Mouse (Mus musculus) kidney, postnatal 0 days (tissue): ENCODE measurements around the gene Syt16. TPM values are rescaled to one million over a fixed set of nuclear protein-coding genes. Genes with fewer than 3 reads are reported as not detected.

Experiments
- ATAC-seq: fragments of 200-750 bp; cut with Nextera tagmentation; replicated peaks from 2 replicates; pipeline ENCODE4 v1.8.0; 2017; ENCODE audit warnings: low read depth, moderate number of reproducible peaks, moderate TSS enrichment, moderate library complexity; ENCODE audit not compliant: low FRiP score
- DNase-seq: peaks from one replicate; pipeline ENCODE4 v3.0.0-alpha.2; 2016; ENCODE audit warnings: low spot score
- H3K27ac ChIP-seq: fragments of 300-500 bp; sonication (generic); 2 replicates; pipeline ENCODE4 v1.5.1; 2014; ENCODE audit warnings: mild to moderate bottlenecking
- H3K27me3 ChIP-seq: fragments of 300-500 bp; sonication (generic); 2 replicates; pipeline ENCODE4 v1.6.1; 2014; ENCODE audit warnings: low read length, mixed read lengths; ENCODE audit not compliant: insufficient read depth
- H3K36me3 ChIP-seq: fragments of 300-500 bp; sonication (generic); 2 replicates; pipeline ENCODE4 v1.6.1; 2014; ENCODE audit warnings: low read length, mixed read lengths; ENCODE audit not compliant: insufficient read depth
- H3K4me1 ChIP-seq: fragments of 300-500 bp; sonication (generic); replicated peaks from 2 replicates; pipeline ENCODE4 v1.6.1; 2014; ENCODE audit warnings: antibody characterized with exemption, low read length, mixed read lengths; ENCODE audit not compliant: insufficient read depth
- H3K4me2 ChIP-seq: fragments of 300-500 bp; sonication (generic); 2 replicates; pipeline ENCODE4 v1.6.1; 2014; ENCODE audit warnings: mild to moderate bottlenecking, low read length, moderate library complexity, mixed read lengths
- H3K4me3 ChIP-seq: fragments of 300-500 bp; sonication (generic); replicated peaks from 2 replicates; pipeline ENCODE4 v1.5.1; 2014; ENCODE audit warnings: low read depth, low read length
- H3K9ac ChIP-seq: fragments of 300-500 bp; sonication (generic); 2 replicates; pipeline ENCODE4 v1.6.1; 2014; ENCODE audit warnings: low read depth, low read length
- H3K9me3 ChIP-seq: fragments of 300-500 bp; sonication (generic); replicated peaks from 2 replicates; pipeline ENCODE4 v1.6.1; 2016; ENCODE audit warnings: low read length, inconsistent platforms, mixed read lengths
- CTCF ChIP-seq: IDR thresholded peaks from 2 replicates; pipeline ENCODE4 v1.5.1; 2016; ENCODE audit warnings: antibody characterized with exemption, low read depth, mild to moderate bottlenecking, moderate library complexity
- WGBS: fragments of 180-500 bp; shearing (Covaris S2); extraction: QIAGEN DNeasy Blood & Tissue Kit; methylation state at CpG from one replicate; pipeline ENCODE4 v1.1.7; 2014; 5-methylcytosine and 5-hydroxymethylcytosine counted together
- polyA plus RNA-seq: library from polyadenylated mRNA; unstranded; fragments of >200 nt; fragmentation: Nextera tagmentation; extraction: Ambion mirVana; gene quantifications from 2 replicates; pipeline ENCODE4 v1.2.1, GENCODE M21; 2015

Syt16 gene
- polyA plus RNA-seq, 1 experiment from 2014 or later, result 0.67 TPM

DNA sequence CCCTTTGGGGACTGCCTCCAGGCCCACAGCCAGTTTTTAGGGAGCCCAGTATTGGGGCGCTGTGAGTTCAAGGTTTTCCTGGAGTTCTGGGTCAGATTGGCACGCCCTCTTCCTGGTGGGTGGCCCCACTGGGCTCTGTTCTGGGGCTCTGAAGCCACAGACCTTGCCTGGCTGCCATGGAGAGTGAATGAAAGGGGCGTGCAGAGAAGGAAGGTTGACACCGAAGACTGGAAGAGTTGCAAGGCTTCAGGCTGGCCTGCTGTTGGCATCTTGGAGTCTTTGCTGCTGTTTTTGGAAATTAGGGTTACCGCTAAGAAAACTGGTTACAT is 631 bp downstream of the Syt16 start:
- ATAC-seq, result 0 out of 2 replicates have a peak, but pooled peaks have one; percentile 36
- 43% methylated on average over 5 of the region's 5 CpGs for WGBS
- H3K9ac ChIP-seq, result 0 out of 2 replicates have a peak overlapping the region, but pooled peaks have one; percentile 58

DNA sequence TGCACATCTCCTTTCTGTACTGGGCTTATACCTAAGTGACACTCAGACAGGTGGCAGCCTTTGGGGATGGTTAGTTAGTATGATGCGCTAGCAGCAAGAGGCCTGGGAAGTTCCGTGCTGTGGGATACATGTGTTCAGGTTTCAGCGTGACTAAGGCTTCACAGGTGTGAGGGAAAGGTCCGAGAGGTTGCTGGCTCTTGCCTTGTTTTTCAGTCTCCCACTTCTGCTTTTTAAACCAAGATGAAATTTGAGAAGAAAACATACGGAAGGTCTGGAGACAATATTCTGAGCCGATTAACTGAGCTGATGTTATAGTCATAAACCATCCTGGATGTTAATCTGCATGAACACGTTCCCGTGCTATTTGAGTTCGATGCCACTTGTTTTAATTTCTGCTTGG is 5.0 kb downstream of the Syt16 start:
- DNase-seq (no peak), ATAC-seq (no peak)
- Histone ChIP-seq H3K36me3 (no peaks in the 10 kb centered on the region), H3K9ac (no peak overlapping the region), H3K9me3 (no peaks in the 10 kb centered on the region), H3K4me1 (0 out of 2 replicates have a peak, but pooled peaks cover 6% of the 10 kb centered on the region), H3K4me2 (no peak overlapping the region), H3K27me3 (peaks cover 4% of the 10 kb centered on the region; the same call in 1 of the 2 replicates), H3K27ac (no peak overlapping the region), H3K4me3 (no peak overlapping the region)
- 84% methylated on average over 9 of the region's 9 CpGs for WGBS
- no peak for TF ChIP-seq CTCF

More for the DNA sequence above, 631 bp downstream of the Syt16 start:
- H3K27ac ChIP-seq, result no peak overlapping the region
- 0 out of 2 replicates have a peak, but pooled peaks cover 6% of the 10 kb centered on the region for H3K4me1 ChIP-seq
- no peak for DNase-seq
- no peak for TF ChIP-seq CTCF
- no peaks in the 10 kb centered on the region for H3K36me3 ChIP-seq
- peak overlapping the region; percentile 92 for H3K4me2 ChIP-seq
- H3K27me3 ChIP-seq, result peaks cover 4% of the 10 kb centered on the region; the same call in 1 of the 2 replicates
- H3K4me3 ChIP-seq, result peak overlapping the region; percentile 49
- no peaks in the 10 kb centered on the region for H3K9me3 ChIP-seq

DNA sequence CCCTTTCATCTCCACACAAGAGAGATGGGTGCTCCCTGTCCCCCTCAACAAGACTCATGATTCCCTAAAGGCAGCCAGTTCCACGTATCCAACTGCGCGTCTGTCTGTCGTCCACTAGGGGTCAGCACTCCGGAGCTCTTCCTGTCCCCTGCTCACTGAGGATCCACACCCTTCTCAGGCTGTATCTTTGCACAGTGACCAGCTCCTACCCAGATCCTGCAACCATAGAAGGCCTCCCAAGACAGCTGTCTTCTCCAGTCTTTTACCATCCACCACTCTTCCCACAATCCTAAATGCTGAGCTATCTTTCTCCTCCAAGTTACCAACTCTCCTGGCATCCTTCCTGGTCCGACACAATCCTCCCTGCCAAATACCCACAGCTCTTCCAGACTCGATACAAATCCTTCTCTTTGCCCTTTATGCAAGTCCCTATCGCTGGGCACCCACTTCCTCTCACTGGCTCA is 12.0 kb downstream of the Syt16 start:
- Histone ChIP-seq H3K9me3 (no peaks in the 10 kb centered on the region), H3K36me3 (no peaks in the 10 kb centered on the region), H3K27me3 (no peaks in the 10 kb centered on the region), H3K27ac (no peak overlapping the region), H3K9ac (no peak overlapping the region), H3K4me2 (no peak overlapping the region), H3K4me3 (no peak overlapping the region), H3K4me1 (no peaks in the 10 kb centered on the region)
- WGBS, result 23% methylated on average over 8 of the region's 8 CpGs
- TF ChIP-seq CTCF, result peak; percentile 82
- DNase-seq, result peak; percentile 77
- no peak for ATAC-seq

DNA sequence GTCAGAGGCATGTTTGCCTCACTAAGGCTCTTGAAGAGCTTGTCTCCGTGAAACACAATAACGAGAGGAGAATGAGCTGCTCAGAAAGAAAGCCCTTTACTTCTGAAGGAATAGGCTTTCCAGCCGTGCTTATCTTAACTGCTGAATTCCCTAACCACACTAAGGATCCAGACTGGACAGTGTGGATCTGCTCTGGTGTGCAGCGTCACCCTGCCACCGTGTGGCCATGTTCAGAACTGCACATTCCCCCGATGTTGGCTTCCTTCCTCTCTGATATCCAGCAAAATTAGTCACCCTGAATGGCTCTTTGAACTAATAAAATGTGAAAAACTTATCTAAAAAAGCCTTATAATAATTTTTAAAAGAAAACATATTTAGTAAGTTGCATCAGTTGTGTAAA is 16.3 kb downstream of the Syt16 start:
- H3K4me1 ChIP-seq, result no peaks in the 10 kb centered on the region
- no peaks in the 10 kb centered on the region for H3K9me3 ChIP-seq
- H3K36me3 ChIP-seq, result no peaks in the 10 kb centered on the region
- H3K27me3 ChIP-seq, result no peaks in the 10 kb centered on the region
- no peak overlapping the region for H3K4me3 ChIP-seq
- TF ChIP-seq CTCF, result peak; percentile 96
- WGBS, result 2% methylated on average over 6 of the region's 6 CpGs
- DNase-seq, result peak; percentile 86
- ATAC-seq, result 0 out of 2 replicates have a peak, but pooled peaks have one; percentile 33
- H3K9ac ChIP-seq, result no peak overlapping the region
- H3K27ac ChIP-seq, result no peak overlapping the region
- peak overlapping the region; percentile 39; the same call in 1 of the 2 replicates for H3K4me2 ChIP-seq

DNA sequence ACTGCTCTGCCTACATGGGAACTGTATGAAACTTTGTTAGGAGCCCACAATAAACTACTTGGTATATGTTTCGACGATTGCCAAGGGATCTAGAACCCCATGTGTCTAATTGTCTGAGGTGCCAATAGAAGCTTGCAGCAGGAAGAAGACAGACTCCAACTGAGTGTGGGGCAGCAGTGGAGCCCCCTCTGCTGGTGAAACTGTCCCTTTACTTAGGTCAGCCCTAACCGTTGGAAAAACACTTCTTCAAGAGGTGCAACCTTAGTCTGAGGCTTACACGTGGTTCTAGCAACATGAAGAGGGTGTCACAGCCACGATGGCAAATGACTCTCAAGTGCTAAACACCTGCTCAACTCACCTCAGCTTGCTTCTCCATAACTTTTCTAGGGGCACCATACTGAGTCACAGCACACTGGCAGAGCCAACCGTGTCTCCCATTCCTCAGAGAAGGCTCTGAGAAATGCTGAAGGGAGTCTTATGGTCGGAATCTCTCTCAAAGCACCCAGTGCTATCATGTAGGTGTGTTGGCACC is 17.3 kb downstream of the Syt16 start:
- no peaks in the 10 kb centered on the region for H3K36me3 ChIP-seq
- no peak for DNase-seq
- H3K4me2 ChIP-seq, result no peak overlapping the region
- no peak overlapping the region for H3K27ac ChIP-seq
- no peak overlapping the region for H3K4me3 ChIP-seq
- 56% methylated on average over 7 of the region's 7 CpGs for WGBS
- no peaks in the 10 kb centered on the region for H3K9me3 ChIP-seq
- no peaks in the 10 kb centered on the region for H3K27me3 ChIP-seq
- TF ChIP-seq CTCF, result peak; percentile 64
- ATAC-seq, result no peak
- no peaks in the 10 kb centered on the region for H3K4me1 ChIP-seq
- H3K9ac ChIP-seq, result no peak overlapping the region

DNA sequence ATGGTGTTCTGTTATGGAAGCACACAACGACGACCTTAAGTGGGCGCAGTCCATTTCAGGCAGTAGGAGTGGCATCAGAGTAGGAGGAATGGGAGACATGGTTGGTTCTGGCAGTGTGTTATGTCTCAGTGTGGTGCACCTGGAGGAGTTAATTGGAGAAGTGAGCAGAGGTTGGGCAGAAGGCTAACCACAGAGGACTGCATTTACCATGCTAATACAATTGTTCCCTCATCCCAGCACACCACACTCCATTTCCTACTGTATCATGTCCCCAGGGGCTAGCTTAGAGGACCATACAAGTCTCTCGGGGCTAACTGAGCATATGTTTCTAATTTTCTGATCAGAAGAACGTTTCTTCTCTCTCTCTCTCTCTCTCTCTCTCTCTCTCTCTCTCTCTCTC is 18.0 kb downstream of the Syt16 start:
- H3K4me3 ChIP-seq, result no peak overlapping the region
- DNase-seq (no peak), ATAC-seq (no peak)
- no peaks in the 10 kb centered on the region for H3K4me1 ChIP-seq
- 79% methylated on average over 5 of the region's 5 CpGs for WGBS
- TF ChIP-seq CTCF, result no peak
- no peaks in the 10 kb centered on the region for H3K9me3 ChIP-seq
- no peak overlapping the region for H3K27ac ChIP-seq
- no peaks in the 10 kb centered on the region for H3K27me3 ChIP-seq
- no peaks in the 10 kb centered on the region for H3K36me3 ChIP-seq
- H3K9ac ChIP-seq, result no peak overlapping the region
- H3K4me2 ChIP-seq, result no peak overlapping the region

DNA sequence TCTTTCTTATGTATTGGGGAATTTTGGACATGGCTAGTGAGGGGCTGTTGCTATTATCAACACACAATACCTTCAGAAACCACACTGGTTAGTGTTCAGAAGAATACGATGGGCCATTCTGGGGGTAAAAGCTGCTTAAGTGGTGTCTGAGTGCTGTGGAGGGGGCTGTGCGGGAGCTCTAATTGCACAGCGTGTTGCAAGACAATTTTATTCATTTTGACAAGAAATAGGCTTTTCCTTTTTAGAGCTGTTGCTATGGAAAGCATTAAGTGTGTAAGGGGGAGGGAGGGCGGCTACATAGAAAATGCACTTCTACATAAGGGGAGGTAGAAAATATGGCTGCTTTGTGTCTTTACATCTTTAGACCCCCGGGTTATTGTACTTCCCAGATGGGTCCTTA is 25.8 kb downstream of the Syt16 start:
- H3K4me1 ChIP-seq, result no peaks in the 10 kb centered on the region
- no peak for ATAC-seq
- H3K4me3 ChIP-seq, result no peak overlapping the region
- H3K9me3 ChIP-seq, result no peaks in the 10 kb centered on the region
- no peak for TF ChIP-seq CTCF
- no peak overlapping the region for H3K9ac ChIP-seq
- 82% methylated on average over 5 of the region's 5 CpGs for WGBS
- DNase-seq, result no peak
- H3K27ac ChIP-seq, result no peak overlapping the region
- H3K4me2 ChIP-seq, result no peak overlapping the region
- H3K36me3 ChIP-seq, result no peaks in the 10 kb centered on the region
- H3K27me3 ChIP-seq, result no peaks in the 10 kb centered on the region
